Mouse (Mus musculus) embryonic facial prominence, embryonic 10.5 days (tissue): ENCODE results near the gene Prkar2a. TPM values are rescaled to one million over a fixed set of nuclear protein-coding genes. Genes with fewer than 3 reads are reported as not detected.
A peak's percentile ranks its signal among the peaks of the same experiment; 100 is the strongest.

ENCODE experiments used
- DNase-seq: peaks from one replicate; pipeline ENCODE4 v3.0.0-alpha.2; 2017; ENCODE audit warnings: low spot score
- H3K27ac ChIP-seq: fragments of 300-500 bp; sonication (generic); replicated peaks from 2 replicates; pipeline ENCODE4 v1.5.1; 2016; ENCODE audit warnings: mild to moderate bottlenecking
- H3K27me3 ChIP-seq: fragments of 300-500 bp; sonication (generic); replicated peaks from 2 replicates; pipeline ENCODE4 v1.6.1; 2016; ENCODE audit warnings: low read depth, mild to moderate bottlenecking; ENCODE audit not compliant: poor library complexity, severe bottlenecking
- H3K36me3 ChIP-seq: fragments of 300-500 bp; sonication (generic); replicated peaks from 2 replicates; pipeline ENCODE4 v1.6.1; 2016; ENCODE audit warnings: mild to moderate bottlenecking, moderate library complexity
- H3K4me1 ChIP-seq: fragments of 300-500 bp; sonication (generic); 2 replicates; pipeline ENCODE4 v1.6.1; 2016
- H3K4me3 ChIP-seq: fragments of 300-500 bp; sonication (generic); 2 replicates; pipeline ENCODE4 v1.5.1; 2016; ENCODE audit warnings: mild to moderate bottlenecking, moderate library complexity
- H3K9me3 ChIP-seq: fragments of 300-500 bp; sonication (generic); 2 replicates; pipeline ENCODE4 v1.6.1; 2016; ENCODE audit warnings: mild to moderate bottlenecking
- WGBS: fragments of 180-500 bp; shearing (Covaris S2); methylation state at CpG from one replicate; pipeline ENCODE4 v1.1.7; 2016; 5-methylcytosine and 5-hydroxymethylcytosine counted together
- polyA plus RNA-seq: library from polyadenylated mRNA; unstranded; fragments of >200 nt; fragmentation: Nextera tagmentation; extraction: Ambion mirVana; gene quantifications from 2 replicates; pipeline ENCODE4 v1.2.1, GENCODE M21; 2016

The Prkar2a gene
- polyA plus RNA-seq, 1 experiment from 2014 or later, result 24.7 TPM

DNA sequence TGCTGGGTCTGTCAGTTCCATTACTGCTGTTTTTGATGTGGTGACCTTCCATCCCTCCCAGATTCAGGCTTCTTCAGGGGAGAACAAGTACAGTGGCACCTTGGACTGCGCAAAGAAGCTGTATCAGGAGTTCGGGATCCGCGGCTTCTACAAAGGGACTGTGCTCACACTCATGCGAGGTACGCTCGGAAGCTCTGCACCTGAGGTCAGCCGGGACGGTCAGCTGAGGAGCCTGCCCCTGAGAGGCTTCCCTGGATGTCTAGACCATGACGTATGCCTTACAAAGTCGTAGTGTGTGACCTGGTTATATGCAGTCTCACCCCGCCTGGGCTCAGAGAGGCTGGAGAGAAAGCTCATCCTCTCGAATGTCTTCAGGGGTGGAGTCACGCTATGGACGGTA, 9.1 kb upstream of the Prkar2a start:
- Histone ChIP-seq H3K4me1 (no peaks in the 10 kb centered on the region), H3K27ac (no peak overlapping the region), H3K4me3 (no peak overlapping the region), H3K27me3 (no peaks in the 10 kb centered on the region), H3K36me3 (peaks cover 50% of the 10 kb centered on the region), H3K9me3 (no peaks in the 10 kb centered on the region)
- 94% methylated on average over 15 of the region's 15 CpGs for WGBS
- no peak for DNase-seq

DNA sequence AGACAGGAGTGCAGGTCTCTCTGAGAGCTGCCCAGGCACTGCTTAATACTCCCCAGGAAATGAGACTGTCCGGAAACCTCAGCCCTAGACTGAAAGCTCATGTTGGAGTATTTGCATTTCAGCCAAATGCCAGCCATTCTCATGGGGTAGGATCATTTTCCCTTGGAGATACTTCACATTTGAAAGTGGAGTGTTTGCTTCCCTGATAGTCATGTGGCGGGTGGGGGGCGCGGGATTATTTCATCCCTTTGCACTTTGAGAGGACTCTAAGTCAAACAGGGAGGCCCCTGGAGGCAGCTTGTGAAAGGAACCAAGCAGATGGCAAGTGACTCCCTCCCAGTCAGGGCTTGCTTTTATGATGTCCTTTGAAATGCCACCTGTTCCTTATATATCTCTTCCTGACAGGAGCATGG, 2.6 kb upstream of the Prkar2a start:
- Histone ChIP-seq H3K27me3 (peaks cover 15% of the 10 kb centered on the region), H3K36me3 (peaks cover 26% of the 10 kb centered on the region), H3K9me3 (no peaks in the 10 kb centered on the region), H3K4me1 (peaks cover 8% of the 10 kb centered on the region), H3K4me3 (no peak overlapping the region), H3K27ac (no peak overlapping the region)
- DNase-seq, result peak; percentile 23
- 48% methylated on average over 4 of the region's 4 CpGs for WGBS

- 87% methylated on average over 6 of the region's 6 CpGs for WGBS
- no peak overlapping the region for H3K27ac ChIP-seq
- peaks cover 23% of the 10 kb centered on the region for H3K36me3 ChIP-seq
- no peak for DNase-seq
- H3K4me1 ChIP-seq, result peaks cover 14% of the 10 kb centered on the region
- H3K9me3 ChIP-seq, result no peaks in the 10 kb centered on the region
- no peak overlapping the region for H3K4me3 ChIP-seq
- H3K27me3 ChIP-seq, result peaks cover 19% of the 10 kb centered on the region
These were observed 1.9 kb upstream of the Prkar2a start for GRCm38 (mm10) chr9:108687181-108687580.

DNA sequence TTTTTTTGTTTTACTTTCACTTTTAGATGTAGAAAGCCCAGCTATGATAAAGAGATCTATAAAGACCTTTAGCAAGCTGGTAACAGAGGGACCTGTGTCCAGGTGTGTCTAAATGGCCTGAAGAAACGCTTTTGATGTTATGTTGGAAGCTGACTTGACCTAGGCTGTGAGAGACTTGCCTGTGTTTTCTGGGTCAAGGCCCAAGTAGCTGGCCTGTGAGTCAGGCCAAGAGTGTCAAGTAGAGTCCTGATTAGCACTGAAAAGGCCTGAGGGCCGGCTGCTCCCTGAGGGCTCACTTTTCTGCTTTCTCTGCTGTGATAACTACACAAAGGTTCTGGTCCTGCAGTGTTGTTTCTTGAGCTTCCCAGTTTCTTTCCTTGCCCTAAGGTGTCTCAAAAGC, 1.4 kb upstream of the Prkar2a start:
- no peaks in the 10 kb centered on the region for H3K9me3 ChIP-seq
- H3K36me3 ChIP-seq, result peaks cover 18% of the 10 kb centered on the region
- DNase-seq, result no peak
- peaks cover 20% of the 10 kb centered on the region for H3K27me3 ChIP-seq
- WGBS, result 71% methylated on average over 2 of the region's 2 CpGs
- peaks cover 19% of the 10 kb centered on the region for H3K4me1 ChIP-seq
- no peak overlapping the region for H3K4me3 ChIP-seq
- H3K27ac ChIP-seq, result no peak overlapping the region

DNA sequence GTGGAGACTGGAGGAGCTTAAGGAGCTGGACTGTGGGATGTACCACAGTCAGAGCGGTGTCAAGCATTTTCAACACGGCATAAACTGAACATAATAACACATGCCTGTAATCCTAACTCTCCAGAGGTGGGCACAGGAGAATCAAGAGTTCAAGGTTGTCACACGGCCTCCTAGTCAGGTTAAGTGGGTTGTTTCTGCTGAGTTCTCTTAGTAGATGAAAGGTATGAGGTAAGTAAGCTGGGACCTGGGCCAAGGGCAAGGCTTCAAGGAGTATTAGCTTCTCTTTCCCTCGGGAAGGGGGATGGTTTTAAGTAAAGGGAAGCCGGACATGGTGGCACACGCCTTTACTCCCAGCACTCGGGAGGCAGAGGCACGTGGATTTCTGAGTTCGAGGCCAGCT, 663 bp upstream of the Prkar2a start:
- H3K36me3 ChIP-seq, result peaks cover 10% of the 10 kb centered on the region
- H3K4me3 ChIP-seq, result no peak overlapping the region
- H3K4me1 ChIP-seq, result peaks cover 26% of the 10 kb centered on the region
- H3K27me3 ChIP-seq, result peaks cover 28% of the 10 kb centered on the region
- no peak overlapping the region for H3K27ac ChIP-seq
- no peaks in the 10 kb centered on the region for H3K9me3 ChIP-seq
- DNase-seq, result no peak
- 79% methylated on average over 9 of the region's 9 CpGs for WGBS

GRCm38 (mm10) chr9:108689993-108690392, 879 bp downstream of the Prkar2a start:
- Histone ChIP-seq H3K4me1 (peaks cover 32% of the 10 kb centered on the region), H3K4me3 (no peak overlapping the region), H3K9me3 (no peaks in the 10 kb centered on the region), H3K27ac (no peak overlapping the region), H3K36me3 (peaks cover 4% of the 10 kb centered on the region; the same call in 1 of the 2 replicates), H3K27me3 (peaks cover 37% of the 10 kb centered on the region)
- DNase-seq, result no peak
- 81% methylated on average over 1 of the region's 1 CpGs for WGBS

GRCm38 (mm10) chr9:108690914-108691313, 1.8 kb downstream of the Prkar2a start:
- Histone ChIP-seq H3K36me3 (no peaks in the 10 kb centered on the region), H3K27ac (no peak overlapping the region), H3K9me3 (no peaks in the 10 kb centered on the region), H3K4me1 (peaks cover 32% of the 10 kb centered on the region), H3K4me3 (no peak overlapping the region), H3K27me3 (peaks cover 37% of the 10 kb centered on the region)
- no peak for DNase-seq
- WGBS, result 94% methylated on average over 6 of the region's 6 CpGs

- H3K27ac ChIP-seq, result peak overlapping the region; percentile 85
- DNase-seq, result peak; percentile 18
- H3K9me3 ChIP-seq, result no peaks in the 10 kb centered on the region
- H3K36me3 ChIP-seq, result no peaks in the 10 kb centered on the region
- H3K4me1 ChIP-seq, result peaks cover 32% of the 10 kb centered on the region
- 67% methylated on average over 8 of the region's 8 CpGs for WGBS
- peaks cover 37% of the 10 kb centered on the region for H3K27me3 ChIP-seq
- H3K4me3 ChIP-seq, result peak overlapping the region; percentile 78
These were observed 2.3 kb downstream of the Prkar2a start for GRCm38 (mm10) chr9:108691371-108691770.

GRCm38 (mm10) chr9:108691846-108692225, 2.7 kb downstream of the Prkar2a start:
- under 1% methylated on average over 42 of the region's 42 CpGs for WGBS
- Histone ChIP-seq H3K9me3 (no peaks in the 10 kb centered on the region), H3K36me3 (no peaks in the 10 kb centered on the region), H3K27ac (peak overlapping the region; percentile 85), H3K27me3 (peaks cover 37% of the 10 kb centered on the region), H3K4me1 (peaks cover 32% of the 10 kb centered on the region), H3K4me3 (peak overlapping the region; percentile 78)
- DNase-seq, result peak; percentile 92

- Histone ChIP-seq H3K27me3 (peaks cover 37% of the 10 kb centered on the region), H3K4me1 (peaks cover 32% of the 10 kb centered on the region), H3K36me3 (no peaks in the 10 kb centered on the region), H3K27ac (peak overlapping the region; percentile 85), H3K9me3 (no peaks in the 10 kb centered on the region), H3K4me3 (peak overlapping the region; percentile 78)
- WGBS, result under 1% methylated on average over 92 of the region's 92 CpGs
- DNase-seq, result peak; percentile 74
These were observed 3.3 kb downstream of the Prkar2a start for GRCm38 (mm10) chr9:108692226-108693041.

GRCm38 (mm10) chr9:108693946-108694345, 4.8 kb downstream of the Prkar2a start:
- 79% methylated on average over 4 of the region's 4 CpGs for WGBS
- H3K9me3 ChIP-seq, result no peaks in the 10 kb centered on the region
- 0 out of 2 replicates have a peak, but pooled peaks cover 5% of the 10 kb centered on the region for H3K36me3 ChIP-seq
- peaks cover 37% of the 10 kb centered on the region for H3K27me3 ChIP-seq
- DNase-seq, result no peak
- H3K27ac ChIP-seq, result no peak overlapping the region
- peaks cover 30% of the 10 kb centered on the region for H3K4me1 ChIP-seq
- no peak overlapping the region; the same call in 1 of the 2 replicates for H3K4me3 ChIP-seq

DNA sequence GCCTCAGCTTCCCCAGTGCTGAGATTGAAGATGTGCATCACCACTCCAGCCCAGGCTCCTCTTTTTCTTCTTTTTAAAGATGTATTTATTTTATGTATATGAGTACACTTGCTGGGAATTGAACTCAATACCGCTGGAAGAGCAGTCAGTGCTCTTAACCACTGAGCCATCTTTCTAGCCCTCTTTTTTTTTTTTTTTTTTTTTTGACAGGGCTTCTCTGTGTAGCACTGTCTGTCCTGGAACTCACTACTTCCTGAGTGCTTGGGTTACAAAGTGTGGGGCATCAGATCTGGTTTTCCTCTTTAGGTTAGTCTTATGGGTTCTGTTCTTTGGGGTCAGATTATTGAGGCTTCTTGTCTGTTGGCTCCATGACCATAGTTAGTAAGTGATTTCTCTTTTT, 5.4 kb downstream of the Prkar2a start:
- 82% methylated on average over 1 of the region's 1 CpGs for whole genome bisulfite sequencing

DNA sequence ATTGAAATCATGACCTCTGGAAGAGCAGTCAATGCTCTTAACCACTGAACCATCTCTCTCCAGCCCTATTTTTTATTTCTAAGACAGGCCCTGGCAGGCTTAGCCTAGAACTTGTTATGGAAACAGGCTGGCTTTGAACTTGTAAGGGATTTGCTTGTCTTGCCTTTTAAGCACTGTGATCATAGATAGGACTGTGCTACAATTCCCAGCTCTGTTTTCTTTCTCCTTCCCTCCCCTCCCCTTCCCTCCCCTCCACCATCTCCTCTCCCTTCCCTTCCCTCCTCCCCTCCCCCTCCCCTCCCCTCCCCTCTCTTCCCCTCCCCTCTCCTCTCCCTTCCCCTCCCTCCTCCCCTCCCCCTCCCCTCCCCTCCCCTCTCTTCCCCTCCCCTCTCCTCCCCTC, 13.4 kb downstream of the Prkar2a start:
- Histone ChIP-seq H3K4me3 (no peak overlapping the region), H3K36me3 (0 out of 2 replicates have a peak, but pooled peaks cover 5% of the 10 kb centered on the region), H3K27ac (no peak overlapping the region), H3K27me3 (no peaks in the 10 kb centered on the region), H3K4me1 (peaks cover 16% of the 10 kb centered on the region), H3K9me3 (no peaks in the 10 kb centered on the region)
- no peak for DNase-seq

More for the DNA sequence above, 5.4 kb downstream of the Prkar2a start:
- no peaks in the 10 kb centered on the region for H3K9me3 ChIP-seq
- H3K4me1 ChIP-seq, result peaks cover 26% of the 10 kb centered on the region
- no peak for DNase-seq
- 0 out of 2 replicates have a peak, but pooled peaks cover 5% of the 10 kb centered on the region for H3K36me3 ChIP-seq
- H3K27ac ChIP-seq, result no peak overlapping the region
- H3K27me3 ChIP-seq, result peaks cover 37% of the 10 kb centered on the region
- H3K4me3 ChIP-seq, result no peak overlapping the region
